Comparison of ENCODE assay signal across 28 mouse cellular contexts in the genomic region with DNA sequence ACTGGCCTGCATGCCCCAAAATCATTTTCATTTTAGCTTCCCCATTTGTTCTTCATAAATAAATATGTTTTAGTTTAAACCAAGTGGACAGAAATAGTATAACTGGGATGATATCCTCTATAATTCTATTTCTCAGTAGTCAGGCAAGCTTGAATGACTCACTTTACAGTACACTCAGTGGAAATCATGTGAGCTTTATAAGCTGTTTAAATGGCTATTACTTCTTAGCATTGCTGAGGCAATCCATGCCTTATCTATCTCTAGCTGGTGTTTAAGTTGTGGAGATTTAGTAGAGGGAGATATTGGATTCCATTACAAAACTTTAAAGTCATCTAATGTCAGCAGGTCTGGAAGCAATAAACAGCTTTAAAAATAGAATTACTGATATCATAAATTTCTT.
DNase-seq lines count a peak whose midpoint lies in the region; ATAC-seq and TF ChIP-seq lines count a peak whose summit lies in the region.
"Had no signal": no experiment of that assay in that cellular context is flagged by ENCODE, and none has a peak within 500 bp of the region (broad histone marks: within the 10 kb centered on the region; RNA-seq: fewer than 3 reads in every experiment).

No protein-coding gene starts in this region.

- no peaks in the 10 kb centered on the region for H3K79me2 ChIP-seq in C2C12 (ENCODE audit: control insufficient read depth, insufficient read depth)

- H3K79me3 ChIP-seq in C2C12 (ENCODE audit: low read depth): no peaks in the 10 kb centered on the region

- H3ac ChIP-seq in C2C12 (ENCODE audit: control insufficient read depth, insufficient read length, low read depth): no peak overlapping the region

- no peak for ATAC-seq in limb, embryonic 14.5 days (ENCODE audit: low FRiP score, low read depth)
- no peak for ATAC-seq in midbrain, embryonic 15.5 days (replicated peaks)
- ATAC-seq: CD4-positive, CD25-positive, alpha-beta regulatory T cell, adult 4 months; forebrain, embryonic 16.5 days; hindbrain, embryonic 16.5 days had no signal

- DNase-seq in limb, embryonic 14.5 days (ENCODE audit: low spot score): peak; percentile 6
- DNase-seq in limb, embryonic 10.5 days (ENCODE audit: low spot score): no peak
- no peak for DNase-seq in c-Kit-positive CD71-positive TER-119-positive erythroid progenitor cells, embryonic 14.5 days (ENCODE audit: low spot score)
- no peak for DNase-seq in heart, embryonic 10.5 days (ENCODE audit: low spot score)
- DNase-seq: adrenal gland, postnatal 10 days; adrenal gland, postnatal 36 days; B cell, adult 2 months; cerebellum, adult 11 months; cerebellum, adult 2 months; cerebellum, adult 9-11 months; cerebellum, postnatal 25 days; gastrocnemius, postnatal 10 days; gastrocnemius, postnatal 36 days; heart, adult 2 months; kidney, adult 18-20 months had no signal

- no peak overlapping the region for H3K4me3 ChIP-seq in limb, embryonic 14.5 days (replicated peaks; ENCODE audit: low read length)
- H3K4me3 ChIP-seq in limb, embryonic 10.5 days: no peak overlapping the region
- no peak overlapping the region for H3K4me3 ChIP-seq in C2C12 (ENCODE audit: insufficient read depth, poor library complexity, severe bottlenecking)
- H3K4me3 ChIP-seq in embryonic fibroblast, embryonic 13.5 days (ENCODE audit: insufficient read depth, low read length): no peak overlapping the region
- no peak overlapping the region for H3K4me3 ChIP-seq in midbrain, embryonic 15.5 days
- H3K4me3 ChIP-seq in heart, embryonic 10.5 days: no peak overlapping the region
- H3K4me3 ChIP-seq: embryonic facial prominence, embryonic 12.5 days; embryonic facial prominence, embryonic 15.5 days; erythroblast, embryonic 14.5 days; forebrain, embryonic 12.5 days; heart, adult 2 months; hindbrain, embryonic 12.5 days had no signal

- no peaks in the 10 kb centered on the region for H3K9me3 ChIP-seq in limb, embryonic 14.5 days (ENCODE audit: control insufficient read depth, low read length)
- no peaks in the 10 kb centered on the region for H3K9me3 ChIP-seq in limb, embryonic 10.5 days (replicated peaks)
- no peaks in the 10 kb centered on the region for H3K9me3 ChIP-seq in midbrain, embryonic 15.5 days
- no peaks in the 10 kb centered on the region for H3K9me3 ChIP-seq in heart, embryonic 10.5 days
- H3K9me3 ChIP-seq: embryonic facial prominence, embryonic 12.5 days; embryonic facial prominence, embryonic 15.5 days; forebrain, embryonic 12.5 days; hindbrain, embryonic 12.5 days had no signal

- no peak overlapping the region for H3K9ac ChIP-seq in limb, embryonic 14.5 days (ENCODE audit: low read depth, low read length, severe bottlenecking)
- H3K9ac ChIP-seq in midbrain, embryonic 15.5 days: no peak overlapping the region
- H3K9ac ChIP-seq: embryonic facial prominence, embryonic 12.5 days; embryonic facial prominence, embryonic 15.5 days; forebrain, embryonic 12.5 days; hindbrain, embryonic 12.5 days had no signal

- no peaks in the 10 kb centered on the region for H3K27me3 ChIP-seq in limb, embryonic 14.5 days (ENCODE audit: control insufficient read depth, insufficient read depth, low read length)
- no peaks in the 10 kb centered on the region for H3K27me3 ChIP-seq in limb, embryonic 10.5 days (ENCODE audit: low read depth, poor library complexity, severe bottlenecking)
- H3K27me3 ChIP-seq in C2C12 (ENCODE audit: control insufficient read depth, insufficient read depth, insufficient read length): no peaks in the 10 kb centered on the region
- H3K27me3 ChIP-seq in midbrain, embryonic 15.5 days (replicated peaks): no peaks in the 10 kb centered on the region
- no peaks in the 10 kb centered on the region for H3K27me3 ChIP-seq in heart, embryonic 10.5 days (ENCODE audit: insufficient read depth, poor library complexity, severe bottlenecking)
- H3K27me3 ChIP-seq: embryonic facial prominence, embryonic 12.5 days; embryonic facial prominence, embryonic 15.5 days; forebrain, embryonic 12.5 days; hindbrain, embryonic 12.5 days; Patski had no signal

- H3K27ac ChIP-seq in limb, embryonic 14.5 days (replicated peaks; ENCODE audit: low read depth, low read length): no peak overlapping the region
- H3K27ac ChIP-seq in limb, embryonic 10.5 days: no peak overlapping the region
- H3K27ac ChIP-seq in embryonic fibroblast, embryonic 13.5 days (ENCODE audit: insufficient read depth, low read length): peak overlapping the region; percentile 72; the same call in 1 of the 2 replicates
- no peak overlapping the region for H3K27ac ChIP-seq in midbrain, embryonic 15.5 days
- no peak overlapping the region for H3K27ac ChIP-seq in heart, embryonic 10.5 days
- H3K27ac ChIP-seq: embryonic facial prominence, embryonic 12.5 days; embryonic facial prominence, embryonic 15.5 days; forebrain, embryonic 12.5 days; heart, adult 2 months; hindbrain, embryonic 12.5 days had no signal

- no peaks in the 10 kb centered on the region for H3K36me3 ChIP-seq in limb, embryonic 14.5 days (ENCODE audit: control insufficient read depth, insufficient read depth, low read length)
- H3K36me3 ChIP-seq in limb, embryonic 10.5 days: no peaks in the 10 kb centered on the region
- no peaks in the 10 kb centered on the region for H3K36me3 ChIP-seq in C2C12 (ENCODE audit: control insufficient read depth, insufficient read depth)
- H3K36me3 ChIP-seq in midbrain, embryonic 15.5 days (replicated peaks): no peaks in the 10 kb centered on the region
- H3K36me3 ChIP-seq in heart, embryonic 10.5 days: no peaks in the 10 kb centered on the region
- H3K36me3 ChIP-seq: embryonic facial prominence, embryonic 12.5 days; embryonic facial prominence, embryonic 15.5 days; forebrain, embryonic 12.5 days; hindbrain, embryonic 12.5 days had no signal

- H3K4me1 ChIP-seq in limb, embryonic 14.5 days (ENCODE audit: control insufficient read depth, insufficient read depth, low read length): no peaks in the 10 kb centered on the region
- no peaks in the 10 kb centered on the region for H3K4me1 ChIP-seq in limb, embryonic 10.5 days
- peaks cover 2% of the 10 kb centered on the region; the same call in 1 of the 2 replicates for H3K4me1 ChIP-seq in embryonic fibroblast, embryonic 13.5 days (ENCODE audit: control insufficient read depth, insufficient read depth, low read length)
- H3K4me1 ChIP-seq in midbrain, embryonic 15.5 days: no peaks in the 10 kb centered on the region
- H3K4me1 ChIP-seq in heart, embryonic 10.5 days: no peaks in the 10 kb centered on the region
- H3K4me1 ChIP-seq: embryonic facial prominence, embryonic 12.5 days; embryonic facial prominence, embryonic 15.5 days; forebrain, embryonic 12.5 days; hindbrain, embryonic 12.5 days had no signal

- TF ChIP-seq CTCF in C2C12 (IDR thresholded peaks at IDR 0.05; ENCODE audit: control insufficient read depth, insufficient read depth, insufficient read length): no peak
- no peak for TF ChIP-seq CTCF in embryonic fibroblast, embryonic 13.5 days (IDR thresholded peaks at IDR 0.05; ENCODE audit: borderline replicate concordance, insufficient read depth, low read length)

- H3K4me2 ChIP-seq in limb, embryonic 14.5 days (replicated peaks; ENCODE audit: low read depth, low read length, severe bottlenecking): no peak overlapping the region
- H3K4me2 ChIP-seq in midbrain, embryonic 15.5 days: no peak overlapping the region
- H3K4me2 ChIP-seq: embryonic facial prominence, embryonic 12.5 days; embryonic facial prominence, embryonic 15.5 days; forebrain, embryonic 12.5 days; heart, embryonic 11.5 days; hindbrain, embryonic 12.5 days had no signal

- no peak for TF ChIP-seq POLR2A in limb, embryonic 14.5 days (IDR thresholded peaks at IDR 0.05; ENCODE audit: borderline replicate concordance, extremely low read depth, insufficient read depth, insufficient read length)
- no peak for TF ChIP-seq POLR2A in embryonic fibroblast, embryonic 13.5 days (IDR thresholded peaks at IDR 0.05; ENCODE audit: low read depth, low read length)

TF ChIP-seq in C2C12, 6 proteins besides CTCF, POLR2A, EP300 and RAD21:
- TF ChIP-seq MYOG (IDR thresholded peaks at IDR 0.05; ENCODE audit: control insufficient read depth, extremely low read depth, insufficient read length) (no peak), USF1 (IDR thresholded peaks at IDR 0.05; ENCODE audit: low read depth) (peak; percentile 82), CEBPB (IDR thresholded peaks at IDR 0.05; ENCODE audit: low read depth) (peak; percentile 53)
